ENCODE assay signal across 27 mouse cellular contexts in the genomic region with DNA sequence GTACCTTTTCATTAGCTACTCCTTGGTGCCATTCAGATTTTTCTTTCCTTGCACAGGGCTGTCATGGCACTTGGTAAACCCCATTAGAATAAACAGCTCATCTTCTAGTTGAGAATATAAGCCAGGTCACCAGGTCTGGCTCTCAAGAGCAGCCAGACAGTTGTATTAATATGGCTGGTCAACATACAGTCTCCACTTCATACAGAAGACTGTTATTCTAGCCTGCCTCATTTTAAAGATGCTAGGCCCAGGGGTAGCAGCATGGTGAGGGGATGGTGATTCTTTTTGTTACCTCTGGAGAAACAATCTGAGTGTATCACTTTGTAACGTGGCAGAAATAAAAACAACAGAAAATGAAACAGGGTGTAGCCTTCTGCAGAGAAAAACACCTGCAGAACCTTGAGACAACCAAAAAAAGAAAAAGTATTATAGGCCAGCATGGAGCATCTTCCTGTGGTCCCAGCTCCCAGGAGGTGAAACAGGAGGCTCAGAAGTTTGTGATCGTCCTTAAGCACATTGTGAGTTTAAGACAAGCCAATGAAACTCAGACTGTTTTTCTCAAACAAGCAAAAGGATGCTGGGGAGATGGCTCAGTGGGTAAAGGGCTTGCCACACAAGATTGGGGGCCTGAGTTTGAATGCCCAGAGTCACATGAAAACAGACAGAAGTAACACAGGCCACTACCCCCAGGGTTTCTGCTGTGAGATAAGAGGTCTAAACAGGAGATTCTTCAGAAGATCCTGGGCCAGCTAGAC. TPM values are rescaled to one million over a fixed set of nuclear protein-coding genes. Genes with fewer than 3 reads are reported as not detected.
DNase-seq lines count a peak whose midpoint lies in the region; ATAC-seq and TF ChIP-seq lines count a peak whose summit lies in the region.
"Had no signal": no experiment of that assay in that cellular context is flagged by ENCODE, and none has a peak within 500 bp of the region (broad histone marks: within the 10 kb centered on the region; RNA-seq: fewer than 3 reads in every experiment).

No protein-coding gene starts in this region.

- peaks cover 2% of the 10 kb centered on the region; the same call in 1 of the 2 replicates for H3K36me3 ChIP-seq in heart, embryonic 10.5 days
- no peaks in the 10 kb centered on the region for H3K36me3 ChIP-seq in midbrain, embryonic 11.5 days (ENCODE audit: control insufficient read depth, insufficient read depth, low read length)
- no peaks in the 10 kb centered on the region for H3K36me3 ChIP-seq in midbrain, embryonic 15.5 days (replicated peaks)
- H3K36me3 ChIP-seq in CH12.LX (replicated peaks in 1 of 2; ENCODE audit: control insufficient read depth in 1 of 2, insufficient read depth in 1 of 2, low read length in 1 of 2): peaks cover 0 to 20% of the 10 kb centered on the region in 2 experiments
- no peaks in the 10 kb centered on the region for H3K36me3 ChIP-seq in hindbrain, embryonic 16.5 days (ENCODE audit: control insufficient read depth, insufficient read depth, low read length)
- H3K36me3 ChIP-seq: G1E; heart, embryonic 13.5 days; hindbrain, embryonic 12.5 days; kidney, embryonic 15.5 days; lung, embryonic 15.5 days had no signal

- peaks cover 12% of the 10 kb centered on the region for H3K4me1 ChIP-seq in heart, embryonic 10.5 days
- H3K4me1 ChIP-seq in midbrain, embryonic 11.5 days (ENCODE audit: control insufficient read depth, insufficient read depth, low read length): peaks cover 3% of the 10 kb centered on the region; the same call in 1 of the 2 replicates
- peaks cover 6% of the 10 kb centered on the region for H3K4me1 ChIP-seq in midbrain, embryonic 15.5 days
- H3K4me1 ChIP-seq in CH12.LX (ENCODE audit: control insufficient read depth in 1 of 2, insufficient read depth in 2 of 2): peaks cover 31 to 85% of the 10 kb centered on the region in 2 experiments
- H3K4me1 ChIP-seq in hindbrain, embryonic 16.5 days (ENCODE audit: control insufficient read depth, insufficient read depth, low read depth, low read length): 0 out of 2 replicates have a peak, but pooled peaks cover 3% of the 10 kb centered on the region

- peaks cover 25% of the 10 kb centered on the region for H3K27me3 ChIP-seq in heart, embryonic 10.5 days (ENCODE audit: insufficient read depth, poor library complexity, severe bottlenecking)
- H3K27me3 ChIP-seq in midbrain, embryonic 11.5 days (ENCODE audit: control insufficient read depth, insufficient read depth, low read length): peaks cover 11% of the 10 kb centered on the region
- H3K27me3 ChIP-seq in midbrain, embryonic 15.5 days (replicated peaks): peaks cover 27% of the 10 kb centered on the region
- no peaks in the 10 kb centered on the region for H3K27me3 ChIP-seq in CH12.LX (replicated peaks)
- peaks cover 8% of the 10 kb centered on the region for H3K27me3 ChIP-seq in hindbrain, embryonic 16.5 days (replicated peaks; ENCODE audit: control insufficient read depth, insufficient read depth, low read length)

- dilution Hi-C loops in CH12.LX (cut with MboI; ENCODE audit: extremely low pct_ligation_motif_present, extremely low pct_unique_long_range_greater_than_20kb, low sequenced_read_pairs): no loop called here

- H3K9ac ChIP-seq in midbrain, embryonic 11.5 days (ENCODE audit: low read length): no peak overlapping the region
- H3K9ac ChIP-seq in midbrain, embryonic 15.5 days: no peak overlapping the region
- H3K9ac ChIP-seq in CH12.LX (ENCODE audit: insufficient read depth, low read depth): peak overlapping the region; percentile 67
- H3K9ac ChIP-seq in hindbrain, embryonic 16.5 days (ENCODE audit: low read depth, low read length): no peak overlapping the region
- H3K9ac ChIP-seq: heart, embryonic 13.5 days; hindbrain, embryonic 12.5 days; kidney, embryonic 15.5 days; lung, embryonic 15.5 days had no signal

- TF ChIP-seq RAD21 in CH12.LX (IDR thresholded peaks at IDR 0.05; ENCODE audit: low read depth, low read length): no peak

- H3K27ac ChIP-seq in heart, embryonic 10.5 days: no peak overlapping the region
- no peak overlapping the region for H3K27ac ChIP-seq in midbrain, embryonic 11.5 days (ENCODE audit: low read depth, low read length)
- H3K27ac ChIP-seq in midbrain, embryonic 15.5 days: no peak overlapping the region
- H3K27ac ChIP-seq in CH12.LX (ENCODE audit: insufficient read depth, low read depth): peak overlapping the region; percentile 80
- no peak overlapping the region for H3K27ac ChIP-seq in hindbrain, embryonic 16.5 days (ENCODE audit: low read depth, low read length)
- H3K27ac ChIP-seq: heart, embryonic 13.5 days; hindbrain, embryonic 12.5 days; kidney, embryonic 15.5 days; lung, embryonic 15.5 days; stomach, postnatal 0 days had no signal

- no peak for TF ChIP-seq EP300 in CH12.LX (IDR thresholded peaks at IDR 0.05; ENCODE audit: low read length)

- WGBS in heart, embryonic 10.5 days: 43% methylated on average over 2 of the region's 2 CpGs
- 62% methylated on average over 2 of the region's 2 CpGs for WGBS in midbrain, embryonic 11.5 days
- whole genome bisulfite sequencing in midbrain, embryonic 15.5 days: 63% methylated on average over 2 of the region's 2 CpGs
- WGBS in hindbrain, embryonic 16.5 days: 70% methylated on average over 2 of the region's 2 CpGs

- no peak overlapping the region for H3K4me3 ChIP-seq in heart, embryonic 10.5 days
- no peak overlapping the region for H3K4me3 ChIP-seq in midbrain, embryonic 11.5 days (ENCODE audit: low read depth, low read length)
- H3K4me3 ChIP-seq in midbrain, embryonic 15.5 days: no peak overlapping the region
- peak overlapping the region in 1 of 3 experiments; percentile 40 for H3K4me3 ChIP-seq in CH12.LX (replicated peaks in 1 of 3; ENCODE audit: low read depth in 2 of 3, low read length in 2 of 3, poor library complexity in 1 of 3)
- no peak overlapping the region for H3K4me3 ChIP-seq in hindbrain, embryonic 16.5 days (ENCODE audit: low read length)
- H3K4me3 ChIP-seq: erythroblast, embryonic 14.5 days; heart, embryonic 13.5 days; hindbrain, embryonic 12.5 days; kidney, embryonic 15.5 days; lung, embryonic 15.5 days had no signal

- peak; percentile 39 for DNase-seq in heart, embryonic 10.5 days (ENCODE audit: low spot score)
- DNase-seq in heart, postnatal 10 days: no peak
- peak; percentile 65 for DNase-seq in midbrain, embryonic 11.5 days (ENCODE audit: low spot score, missing footprints)
- DNase-seq in CH12.LX (ENCODE audit: extremely low read depth): no peak
- DNase-seq in adrenal gland, postnatal 14 days: no peak
- DNase-seq: adrenal gland, adult 8-10 months; cerebellum, adult 18-20 months; cerebellum, postnatal 14 days; kidney, adult 18-20 months; kidney, postnatal 25 days; liver; lung, postnatal 4 days; right cerebral cortex, postnatal 25 days; thymus, adult 18-20 months; thymus, postnatal 4 days had no signal

- no peak for TF ChIP-seq CTCF in CH12.LX (conservative IDR thresholded peaks at IDR 0.05 in 1 of 2, IDR thresholded peaks at IDR 0.05 in 1 of 2; ENCODE audit: low read depth in 2 of 2, low read length in 2 of 2)

- no peak for ATAC-seq in midbrain, embryonic 11.5 days (ENCODE audit: low FRiP score)
- no peak for ATAC-seq in midbrain, embryonic 15.5 days (replicated peaks)
- ATAC-seq in hindbrain, embryonic 16.5 days: no peak
- ATAC-seq: forebrain, embryonic 16.5 days; midbrain, embryonic 16.5 days had no signal

- intact Hi-C loops in heart, postnatal 10 days (cut with DNase I): no loop called here

- peaks cover 77% of the 10 kb centered on the region for H3K79me2 ChIP-seq in CH12.LX (replicated peaks; ENCODE audit: control insufficient read depth, extremely low read depth, insufficient read depth, poor library complexity, severe bottlenecking)

- TF ChIP-seq POLR2A in CH12.LX (IDR thresholded peaks at IDR 0.05; ENCODE audit: low read depth, low read length): no peak

- no peaks in the 10 kb centered on the region for H3K9me3 ChIP-seq in heart, embryonic 10.5 days
- H3K9me3 ChIP-seq in midbrain, embryonic 11.5 days (ENCODE audit: control insufficient read depth, low read length): no peaks in the 10 kb centered on the region
- no peaks in the 10 kb centered on the region for H3K9me3 ChIP-seq in midbrain, embryonic 15.5 days
- no peaks in the 10 kb centered on the region for H3K9me3 ChIP-seq in CH12.LX (replicated peaks; ENCODE audit: low read length)
- no peaks in the 10 kb centered on the region for H3K9me3 ChIP-seq in hindbrain, embryonic 16.5 days (ENCODE audit: control insufficient read depth, low read length)
- H3K9me3 ChIP-seq: heart, embryonic 13.5 days; hindbrain, embryonic 12.5 days; kidney, embryonic 15.5 days; lung, embryonic 15.5 days had no signal

- in situ Hi-C loops in CH12.LX (cut with MboI; ENCODE audit: low pct_ligation_motif_present, low pct_unique_long_range_greater_than_20kb, low sequenced_read_pairs): loop anchor here (5.0 kb wide), 1 partner anchor 48 kb away; no protein-coding TSS in a partner anchor

- no peak overlapping the region for H3K4me2 ChIP-seq in midbrain, embryonic 11.5 days
- H3K4me2 ChIP-seq in midbrain, embryonic 15.5 days: no peak overlapping the region
- H3K4me2 ChIP-seq in CH12.LX (ENCODE audit: insufficient read depth, low read depth, poor library complexity, severe bottlenecking): peak overlapping the region; percentile 91
- no peak overlapping the region for H3K4me2 ChIP-seq in hindbrain, embryonic 16.5 days (ENCODE audit: low read length)
- H3K4me2 ChIP-seq: heart, embryonic 13.5 days; hindbrain, embryonic 12.5 days; kidney, embryonic 15.5 days; lung, embryonic 15.5 days had no signal

TF ChIP-seq in CH12.LX, 34 proteins besides CTCF, POLR2A, EP300 and RAD21:
- TF ChIP-seq NRF1 (IDR thresholded peaks at IDR 0.05; ENCODE audit: low read depth, low read length) (no peak), ETS1 (conservative IDR thresholded peaks at IDR 0.05; ENCODE audit: low read depth, low read length) (no peak), MXI1 (IDR thresholded peaks at IDR 0.05; ENCODE audit: low read depth, low read length) (no peak), CHD1 (IDR thresholded peaks at IDR 0.05; ENCODE audit: low read depth, low read length) (0 out of 2 replicates have a peak, but pooled peaks have one; percentile 2)

RNA-seq across cellular contexts. Expression of gene Fli1, which starts 7.3 kb away (rescaled TPM):
- polyA plus RNA-seq in heart, embryonic 10.5 days (2016; fragmentation: Nextera tagmentation; extraction: Ambion mirVana): 17.5 and 20.8 TPM in 2 replicates
- 10 to 100 TPM; 41.1 to 47.5 TPM for total RNA-seq in heart, postnatal 10 days (2021)
- 12.6 and 12.8 TPM in 2 replicates for polyA plus RNA-seq in midbrain, embryonic 11.5 days (2014; fragmentation: Nextera tagmentation; extraction: Ambion mirVana)
- polyA plus RNA-seq in midbrain, embryonic 15.5 days (2015; fragmentation: Nextera tagmentation; extraction: Ambion mirVana): 7.9 and 8.1 TPM in 2 replicates
- total RNA-seq in CH12.LX (2012; rRNA removed): 20.8 and 23.3 TPM in 2 replicates
- 29.3 TPM in 2 replicates for total RNA-seq in CH12.LX (2014; rRNA removed)
- polyA plus RNA-seq in CH12.LX (2012; ENCODE audit: insufficient read length, low read depth): 20.3 and 20.6 TPM in 2 replicates
- total RNA-seq in adrenal gland, postnatal 14 days (2021): 23.6 and 41.0 TPM in 2 replicates
- 6.4 and 8.4 TPM in 2 replicates for polyA plus RNA-seq in hindbrain, embryonic 16.5 days (2015; fragmentation: Nextera tagmentation; extraction: Ambion mirVana)
- polyA plus RNA-seq: C2C12 had no signal

Comparison
In these comparisons a context has a peak if more than half of its experiments do, and no peak if none do; other contexts are left out.
1. DNase-seq: peak in heart, embryonic 10.5 days (single experiment) and midbrain, embryonic 11.5 days (single experiment); none in heart, postnatal 10 days (0 of 2), CH12.LX (single experiment) and adrenal gland, postnatal 14 days (single experiment).